Mouse (Mus musculus): Measurements from ENCODE around the gene Eya3. TPM values are rescaled to one million over a fixed set of nuclear protein-coding genes. Genes with fewer than 3 reads are reported as not detected.
"Not testable (repeated sequence)": the region's sequence is repeated elsewhere in the genome, so short reads cannot be mapped to it uniquely, and the experiment has no call there.

The Eya3 gene
- polyA plus RNA-seq, 1 experiment from 2014 or later = 19.9 TPM

GRCm38 (mm10) chr4:132718251-132718650, 79.5 kb downstream of the Eya3 start:
- no peak overlapping the region for H3K4me3 ChIP-seq (replicated peaks)
- no peak overlapping the region for H3K9ac ChIP-seq (replicated peaks)
- no peak overlapping the region for H3K4me2 ChIP-seq (replicated peaks)
- WGBS = 94% methylated on average over 1 of the region's 1 CpGs
- no peak for ATAC-seq
- peaks cover 77% of the 10 kb centered on the region for H3K36me3 ChIP-seq
- no peak overlapping the region for H3K27ac ChIP-seq
- no peaks in the 10 kb centered on the region for H3K27me3 ChIP-seq
- no peaks in the 10 kb centered on the region for H3K4me1 ChIP-seq (replicated peaks)
- no peaks in the 10 kb centered on the region for H3K9me3 ChIP-seq

GRCm38 (mm10) chr4:132728233-132728632, 89.4 kb downstream of the Eya3 start:
- H3K27me3 ChIP-seq = no peaks in the 10 kb centered on the region
- H3K36me3 ChIP-seq = peaks cover 42% of the 10 kb centered on the region
- H3K27ac ChIP-seq = no peak overlapping the region
- peaks cover 18% of the 10 kb centered on the region for H3K4me1 ChIP-seq (replicated peaks)
- H3K4me3 ChIP-seq (replicated peaks) = no peak overlapping the region
- no peak overlapping the region for H3K4me2 ChIP-seq (replicated peaks)
- WGBS = 89% methylated on average over 8 of the region's 8 CpGs
- ATAC-seq = no peak
- H3K9ac ChIP-seq (replicated peaks) = no peak overlapping the region
- H3K9me3 ChIP-seq = no peaks in the 10 kb centered on the region

GRCm38 (mm10) chr4:132731616-132732015, 92.8 kb downstream of the Eya3 start:
- Histone ChIP-seq H3K9me3 (no peaks in the 10 kb centered on the region), H3K4me3 (replicated peaks) (peak overlapping the region; percentile 60), H3K27ac (no peak overlapping the region), H3K9ac (replicated peaks) (peak overlapping the region; percentile 71), H3K36me3 (peaks cover 17% of the 10 kb centered on the region), H3K4me2 (replicated peaks) (peak overlapping the region; percentile 77), H3K4me1 (replicated peaks) (peaks cover 18% of the 10 kb centered on the region), H3K27me3 (no peaks in the 10 kb centered on the region)
- WGBS = 49% methylated on average over 12 of the region's 12 CpGs
- no peak for ATAC-seq

GRCm38 (mm10) chr4:132732148-132732684, 93.4 kb downstream of the Eya3 start, which contains the start of gene Xkr8:
Gene Xkr8 (minus strand): TSS chr4:132732546.
- H3K27ac ChIP-seq = 0 out of 2 replicates have a peak within 1 kb of the TSS, but pooled peaks have one; percentile 12

GRCm38 (mm10) chr4:132733071-132733770, 94.4 kb downstream of the Eya3 start:
- no peaks in the 10 kb centered on the region for H3K9me3 ChIP-seq
- WGBS = 91% methylated on average over 25 of the region's 25 CpGs
- H3K4me1 ChIP-seq (replicated peaks) = peaks cover 18% of the 10 kb centered on the region
- no peak overlapping the region for H3K4me3 ChIP-seq (replicated peaks)
- peaks cover under 1% of the 10 kb centered on the region; the same call in 1 of the 2 replicates for H3K36me3 ChIP-seq
- H3K4me2 ChIP-seq (replicated peaks) = no peak overlapping the region
- ATAC-seq = no peak
- no peaks in the 10 kb centered on the region for H3K27me3 ChIP-seq
- H3K9ac ChIP-seq (replicated peaks) = no peak overlapping the region
- no peak overlapping the region for H3K27ac ChIP-seq

More at GRCm38 (mm10) chr4:132732148-132732684, 93.4 kb downstream of the Eya3 start, which contains the start of gene Xkr8:
- ATAC-seq = peak; percentile 97
- WGBS = 2% methylated on average over 33 of the region's 34 CpGs
- Histone ChIP-seq H3K9ac (replicated peaks) (peak within 1 kb of the TSS; percentile 71), H3K4me1 (replicated peaks) (peaks cover 18% of the 10 kb centered on the region), H3K36me3 (peaks cover 11% of the 10 kb centered on the region), H3K4me3 (replicated peaks) (peak within 1 kb of the TSS; percentile 60), H3K9me3 (no peaks in the 10 kb centered on the region), H3K27me3 (no peaks in the 10 kb centered on the region), H3K4me2 (replicated peaks) (peak within 1 kb of the TSS; percentile 77)

- Histone ChIP-seq H3K4me2 (replicated peaks) (no peak overlapping the region), H3K4me3 (replicated peaks) (no peak overlapping the region), H3K27ac (no peak overlapping the region), H3K9me3 (no peaks in the 10 kb centered on the region), H3K27me3 (no peaks in the 10 kb centered on the region), H3K4me1 (replicated peaks) (peaks cover 18% of the 10 kb centered on the region), H3K36me3 (no peaks in the 10 kb centered on the region), H3K9ac (replicated peaks) (no peak overlapping the region)
- no peak for ATAC-seq
- WGBS = 85% methylated on average over 2 of the region's 2 CpGs
Observed at GRCm38 (mm10) chr4:132734766-132735165, 96.0 kb downstream of the Eya3 start.

- no peak overlapping the region for H3K9ac ChIP-seq (replicated peaks)
- 73% methylated on average over 2 of the region's 2 CpGs for WGBS
- peaks cover 18% of the 10 kb centered on the region for H3K4me1 ChIP-seq (replicated peaks)
- no peak for ATAC-seq
- H3K9me3 ChIP-seq = no peaks in the 10 kb centered on the region
- no peak overlapping the region for H3K4me2 ChIP-seq (replicated peaks)
- no peaks in the 10 kb centered on the region for H3K36me3 ChIP-seq
- H3K27ac ChIP-seq = no peak overlapping the region
- no peak overlapping the region for H3K4me3 ChIP-seq (replicated peaks)
- no peaks in the 10 kb centered on the region for H3K27me3 ChIP-seq
Observed at GRCm38 (mm10) chr4:132735389-132735788, 96.6 kb downstream of the Eya3 start.

- Histone ChIP-seq H3K4me1 (replicated peaks) (peaks cover 15% of the 10 kb centered on the region), H3K4me2 (replicated peaks) (no peak overlapping the region), H3K9ac (replicated peaks) (no peak overlapping the region), H3K9me3 (no peaks in the 10 kb centered on the region), H3K4me3 (replicated peaks) (no peak overlapping the region), H3K27me3 (no peaks in the 10 kb centered on the region), H3K36me3 (no peaks in the 10 kb centered on the region), H3K27ac (no peak overlapping the region)
- no peak for ATAC-seq
- WGBS = 75% methylated on average over 3 of the region's 3 CpGs
Observed at GRCm38 (mm10) chr4:132735894-132736293, 97.1 kb downstream of the Eya3 start.

GRCm38 (mm10) chr4:132737154-132737553, 98.4 kb downstream of the Eya3 start:
- not testable (repeated sequence) for ATAC-seq; H3K27me3 ChIP-seq; H3K4me3 ChIP-seq (replicated peaks); H3K4me1 ChIP-seq (replicated peaks); H3K27ac ChIP-seq; H3K9ac ChIP-seq (replicated peaks); H3K9me3 ChIP-seq; H3K36me3 ChIP-seq; H3K4me2 ChIP-seq (replicated peaks)
- 94% methylated on average over 9 of the region's 9 CpGs for WGBS

- no peak overlapping the region for H3K27ac ChIP-seq
- H3K9ac ChIP-seq (replicated peaks) = no peak overlapping the region
- H3K9me3 ChIP-seq = no peaks in the 10 kb centered on the region
- H3K4me1 ChIP-seq (replicated peaks) = peaks cover 16% of the 10 kb centered on the region
- no peaks in the 10 kb centered on the region for H3K36me3 ChIP-seq
- no peak overlapping the region for H3K4me2 ChIP-seq (replicated peaks)
- ATAC-seq = no peak
- WGBS = 93% methylated on average over 7 of the region's 7 CpGs
- H3K4me3 ChIP-seq (replicated peaks) = no peak overlapping the region
- H3K27me3 ChIP-seq = no peaks in the 10 kb centered on the region
Observed at GRCm38 (mm10) chr4:132741491-132741890, 102.7 kb downstream of the Eya3 start.

GRCm38 (mm10) chr4:132743992-132744911, 105.5 kb downstream of the Eya3 start:
- no peaks in the 10 kb centered on the region for H3K36me3 ChIP-seq
- peak; percentile 58; the same call in 1 of the 2 replicates for ATAC-seq
- peak overlapping the region; percentile 69 for H3K27ac ChIP-seq
- no peak overlapping the region for H3K4me2 ChIP-seq (replicated peaks)
- H3K9me3 ChIP-seq = no peaks in the 10 kb centered on the region
- 71% methylated on average over 11 of the region's 11 CpGs for WGBS
- 0 out of 2 replicates have a peak overlapping the region, but pooled peaks have one; percentile 3 for H3K9ac ChIP-seq (replicated peaks)
- H3K4me1 ChIP-seq (replicated peaks) = peaks cover 16% of the 10 kb centered on the region
- no peaks in the 10 kb centered on the region for H3K27me3 ChIP-seq
- H3K4me3 ChIP-seq (replicated peaks) = no peak overlapping the region
